Mouse (Mus musculus) megakaryocyte-erythroid progenitor cell, adult 5-6 weeks (primary cell): ENCODE measurements around the gene Slc26a3. TPM values are rescaled to one million over a fixed set of nuclear protein-coding genes. Genes with fewer than 3 reads are reported as not detected.
A peak's percentile ranks its signal among the peaks of the same experiment; 100 is the strongest.

Source experiments
- ATAC-seq: replicated peaks from 2 replicates; pipeline ENCODE4 v1.8.0; 2016; ENCODE audit warnings: mild to moderate bottlenecking, inconsistent platforms; ENCODE audit not compliant: severe bottlenecking, poor library complexity, low FRiP score, low TSS enrichment
- total RNA-seq, 2 experiments: library from RNA; stranded (forward) in 1 of 2; stranded (reverse) in 1 of 2; fragments of 200-1000, 215-1000 nt in 1 of 2; fragments of >200 nt in 1 of 2; fragmentation: Nextera tagmentation in 1 of 2; gene quantifications; 2 replicates each; pipeline ENCODE4 v1.2.3; 2014 to 2017

The Slc26a3 gene
- total RNA-seq (2014; fragmentation: Nextera tagmentation) (not detected in 2 replicates), total RNA-seq (2017) (not detected in 2 replicates)

GRCm38 (mm10) chr12:31390571-31390970, at the start of gene Slc26a3:
TSS of gene Slc26a3 (plus strand) at chr12:31390871.
- ATAC-seq: no peak

DNA sequence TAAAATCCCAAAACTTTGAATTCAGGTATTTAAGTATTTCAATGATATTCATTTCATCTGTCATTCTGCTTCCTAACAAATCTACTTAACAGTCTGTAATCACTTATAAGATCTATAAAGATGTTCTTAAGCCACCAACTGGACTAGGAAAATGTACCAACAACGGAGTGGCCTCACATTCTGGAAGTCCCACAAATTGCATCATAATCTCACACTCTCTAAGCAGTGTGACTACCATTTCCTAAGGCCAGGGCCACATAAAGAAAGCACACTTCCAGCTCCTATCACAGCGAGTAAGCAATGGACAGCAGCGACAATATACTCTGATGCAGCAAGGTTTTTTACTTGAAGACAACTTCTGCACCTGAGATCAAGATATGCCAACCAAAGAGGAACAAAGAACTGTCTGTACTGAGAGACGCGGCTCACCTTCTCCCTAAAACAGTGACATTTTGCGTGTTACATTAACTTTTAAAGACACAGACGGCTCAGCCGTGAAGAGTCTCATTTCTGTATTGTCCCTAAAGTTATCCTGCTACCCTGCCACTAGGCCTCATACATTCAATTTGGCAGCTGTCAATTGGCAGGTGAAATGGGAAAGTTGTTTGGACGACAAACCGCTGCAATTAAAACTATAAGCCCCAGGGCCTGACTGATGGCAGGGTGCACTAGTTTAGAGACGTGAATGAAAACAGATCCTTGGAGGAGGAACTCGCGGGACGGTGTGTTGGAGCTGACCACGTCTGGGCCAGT, 40.3 kb upstream of the Slc26a3 start:
- ATAC-seq: peak; percentile 11; the same call in 1 of the 2 replicates

- peak; percentile 99 for ATAC-seq
Measured at GRCm38 (mm10) chr12:31350944-31351928, 39.4 kb upstream of the Slc26a3 start, which contains the start of gene Dld. TSS of gene Dld (minus strand) at chr12:31351453.

DNA sequence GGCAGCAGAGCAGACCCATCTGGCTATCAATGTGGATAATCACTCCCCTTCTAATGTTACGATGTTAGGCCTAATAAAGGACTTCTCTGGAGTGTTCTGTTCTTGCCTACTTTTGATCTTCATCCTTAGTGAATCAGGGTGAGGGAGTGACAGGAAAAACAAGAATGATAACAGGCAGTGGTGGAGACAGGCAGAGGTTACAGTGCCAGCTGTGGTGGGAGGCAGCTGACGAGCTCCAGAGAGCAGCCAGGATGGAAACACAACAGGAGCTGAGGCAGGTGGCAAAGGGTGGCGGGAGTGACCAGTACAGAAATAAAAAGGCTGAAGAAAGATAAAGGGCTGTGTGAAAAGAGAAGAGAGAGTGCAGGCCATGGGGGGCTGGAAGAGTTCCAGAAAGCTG, 24.2 kb upstream of the Slc26a3 start:
- no peak for ATAC-seq

GRCm38 (mm10) chr12:31367721-31368120, 22.9 kb upstream of the Slc26a3 start:
- ATAC-seq: no peak

- no peak for ATAC-seq
Measured at GRCm38 (mm10) chr12:31369118-31369517, 21.6 kb upstream of the Slc26a3 start.

DNA sequence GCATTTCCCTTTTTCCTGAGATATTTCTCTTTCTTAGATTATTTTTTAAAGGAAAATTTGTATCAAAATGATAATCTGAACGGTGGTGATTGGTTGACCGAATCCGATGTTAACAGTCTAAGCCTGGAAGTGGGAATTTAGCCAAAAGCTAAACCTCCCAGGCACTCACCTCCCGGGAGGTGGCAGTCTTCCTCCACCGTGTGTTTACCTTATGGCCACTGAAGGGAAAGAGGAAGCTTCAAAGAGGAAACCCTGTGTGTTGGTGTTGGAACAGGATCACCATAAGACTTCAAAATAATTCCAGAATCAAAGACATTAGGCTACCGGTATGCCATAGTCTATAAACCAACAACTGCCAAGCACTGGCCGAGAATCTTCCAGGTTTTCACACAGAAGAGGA, 21.0 kb upstream of the Slc26a3 start:
- no peak for ATAC-seq

DNA sequence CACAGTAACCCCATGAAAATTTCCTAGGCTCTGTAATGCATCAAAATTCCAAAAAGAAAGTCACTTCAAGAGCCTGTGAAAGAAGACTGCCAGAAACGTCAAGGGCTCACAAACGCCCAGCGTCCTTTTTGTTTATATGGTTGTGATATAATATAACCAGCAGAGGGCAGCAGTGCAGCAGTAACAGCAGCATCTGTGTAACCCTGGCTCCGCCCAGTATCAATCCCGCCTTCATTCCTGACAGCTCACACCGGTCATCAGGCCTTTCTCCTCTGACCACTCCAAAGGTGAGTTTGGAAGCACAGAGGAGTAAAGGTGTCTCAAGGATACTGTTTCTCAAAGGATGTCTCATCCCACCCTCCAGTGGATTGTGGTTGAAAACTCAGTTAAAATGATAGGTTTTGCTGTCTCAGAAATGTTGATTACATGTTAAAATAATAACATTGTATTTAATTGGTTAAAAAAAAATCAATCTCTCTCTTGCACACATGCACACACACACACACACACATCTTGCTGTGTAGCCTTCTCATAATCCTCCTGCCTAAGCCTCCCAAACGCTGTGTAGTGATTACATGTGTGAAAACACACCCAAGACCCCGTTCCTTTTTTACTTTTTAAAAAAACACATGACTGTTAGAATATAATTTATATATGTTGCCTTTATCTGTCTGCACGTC, 15.9 kb upstream of the Slc26a3 start:
- peak; percentile 90 for ATAC-seq

GRCm38 (mm10) chr12:31375283-31375615, 15.4 kb upstream of the Slc26a3 start:
- no peak for ATAC-seq

- ATAC-seq: no peak
Measured at GRCm38 (mm10) chr12:31376326-31376950, 14.2 kb upstream of the Slc26a3 start.

GRCm38 (mm10) chr12:31377241-31377640, 13.4 kb upstream of the Slc26a3 start:
- ATAC-seq: no peak

DNA sequence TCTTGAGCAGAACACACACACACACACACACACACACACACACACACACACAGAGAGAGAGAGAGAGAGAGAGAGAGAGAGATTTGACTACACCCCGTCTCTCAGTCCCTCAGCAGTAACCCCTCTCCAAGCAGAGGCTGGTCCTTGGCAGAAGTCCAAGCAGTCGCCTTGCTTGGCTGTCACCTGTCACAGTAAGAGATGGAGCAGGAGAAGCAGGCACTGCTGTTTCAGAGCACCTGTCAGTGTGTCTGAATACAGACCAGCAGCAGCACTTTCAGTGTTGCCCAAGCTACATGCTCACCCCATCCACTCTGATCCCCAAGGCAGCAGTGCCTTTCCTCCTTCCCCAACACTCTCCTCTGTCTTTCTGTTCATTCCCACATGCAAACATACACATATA, 9.8 kb upstream of the Slc26a3 start:
- no peak for ATAC-seq

- no peak for ATAC-seq
Measured at GRCm38 (mm10) chr12:31382451-31382850, 8.2 kb upstream of the Slc26a3 start.

DNA sequence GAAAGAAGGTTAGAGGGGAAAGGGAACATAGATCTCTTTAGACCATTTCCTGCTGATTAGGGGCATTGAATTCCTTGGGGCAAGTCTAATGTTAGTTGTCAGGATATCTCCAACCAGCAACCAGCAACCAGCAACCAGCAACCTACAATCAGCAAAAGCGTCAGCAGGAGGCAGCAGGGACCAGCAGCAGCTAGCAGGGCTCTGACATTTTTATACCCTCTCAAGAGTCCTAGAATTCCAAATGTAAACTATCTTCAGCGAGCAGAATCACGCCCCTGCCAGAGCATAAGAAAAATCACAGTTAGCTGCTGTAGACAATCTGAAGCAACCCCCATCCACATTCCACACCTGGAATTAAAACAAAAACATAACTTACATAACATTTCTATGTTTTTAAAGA, 3.4 kb upstream of the Slc26a3 start:
- no peak for ATAC-seq

DNA sequence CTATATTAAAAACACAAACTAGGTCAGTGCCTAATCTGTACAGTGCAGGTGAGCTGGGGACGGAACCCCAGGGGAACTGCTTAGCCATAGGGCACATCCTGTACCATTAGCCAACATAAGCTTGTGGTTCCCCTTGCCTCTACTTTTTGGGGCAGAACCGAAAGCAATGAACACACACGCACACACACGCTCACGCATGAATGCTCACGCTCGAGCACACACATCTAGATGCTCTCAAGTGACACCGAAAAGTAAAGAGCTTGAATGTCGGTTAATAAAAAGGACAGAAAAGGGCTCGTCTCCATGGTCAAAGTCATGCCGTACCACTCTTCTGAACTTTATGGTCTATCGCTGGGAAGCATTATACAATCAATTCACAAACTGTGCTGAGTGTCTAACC, 1.0 kb downstream of the Slc26a3 start:
- ATAC-seq: no peak

GRCm38 (mm10) chr12:31395895-31396294, 5.2 kb downstream of the Slc26a3 start:
- no peak for ATAC-seq

DNA sequence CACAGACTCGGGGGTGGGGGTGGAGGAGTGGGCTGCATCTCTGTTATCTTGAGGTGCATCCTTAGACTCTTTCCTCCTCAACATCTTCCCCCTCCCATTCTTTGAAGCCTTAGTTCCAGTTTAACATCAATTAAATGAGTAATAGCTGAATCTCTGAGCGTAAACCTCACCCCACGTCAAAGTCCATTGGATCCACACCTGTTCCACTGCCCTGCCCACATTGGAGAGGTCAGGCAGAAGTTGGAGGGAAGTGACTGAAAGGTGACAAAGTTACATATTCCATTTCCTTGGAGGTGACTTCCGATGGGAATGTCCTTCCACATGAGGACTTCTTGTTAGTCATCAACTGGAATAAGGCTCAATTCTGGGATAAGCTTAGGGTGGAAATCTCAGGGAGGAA, 7.0 kb downstream of the Slc26a3 start:
- ATAC-seq: no peak

DNA sequence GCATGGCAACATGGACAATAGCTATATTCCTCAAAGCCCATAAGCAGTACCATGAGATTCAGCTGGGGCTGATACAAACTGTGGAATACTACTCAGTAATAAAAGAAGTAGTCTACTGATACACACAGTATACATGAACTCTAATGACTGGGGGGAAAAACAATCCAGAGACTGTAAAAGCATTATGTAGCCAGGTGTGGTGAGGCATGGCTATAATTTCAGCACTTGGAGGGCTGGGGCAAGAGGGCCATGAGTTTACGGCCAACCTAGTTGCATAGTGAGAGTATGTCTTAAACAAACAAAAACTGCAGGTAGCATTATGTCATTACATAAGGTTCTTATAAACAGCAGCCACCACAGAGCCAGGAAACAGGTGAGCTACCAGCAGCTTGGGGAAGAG, 10.2 kb downstream of the Slc26a3 start:
- no peak for ATAC-seq

GRCm38 (mm10) chr12:31401930-31402329, 11.3 kb downstream of the Slc26a3 start:
- ATAC-seq: no peak
